Mouse (Mus musculus) gonadal fat pad, adult 2 months (tissue): ENCODE data around the gene Tm9sf4. TPM values are rescaled to one million over a fixed set of nuclear protein-coding genes. Genes with fewer than 3 reads are reported as not detected.

ENCODE experiments used
- DNase-seq: peaks from one replicate; pipeline ENCODE4 v3.0.0-alpha.2; 2012; ENCODE audit warnings: low read depth
- polyA plus RNA-seq: library from polyadenylated mRNA; depleted of rRNA; stranded (reverse); fragments of >200 nt; gene quantifications from 2 replicates; pipeline ENCODE4 v1.2.3, GENCODE M21; 2012

The Tm9sf4 gene
- polyA plus RNA-seq, 1 experiment, result 55.5 TPM

DNA sequence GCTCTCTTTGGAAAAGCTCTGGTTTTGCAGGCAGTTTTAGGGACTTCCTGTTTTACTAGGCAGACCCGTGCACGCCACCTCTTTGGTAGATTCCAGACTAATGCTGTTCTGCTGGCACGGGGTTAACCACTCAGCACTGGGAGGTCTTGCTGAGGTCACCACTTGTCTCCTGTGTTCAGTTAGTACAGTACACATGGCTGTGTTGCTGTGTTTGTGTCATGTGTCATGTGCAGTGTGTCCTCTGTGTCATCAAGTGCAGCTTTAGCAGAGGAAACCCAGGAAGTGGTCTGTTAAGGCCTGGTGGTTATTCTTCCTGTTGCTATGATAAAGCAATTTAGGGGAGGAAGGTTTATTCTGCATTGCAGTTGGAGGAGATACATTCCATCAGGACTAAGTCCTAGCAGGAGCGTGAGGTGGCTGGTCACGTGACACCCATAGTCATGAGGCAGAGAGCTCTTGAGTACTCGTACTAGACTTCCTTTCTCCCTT is 53.7 kb downstream of the Tm9sf4 start:
- DNase-seq, result no peak

- no peak for DNase-seq
These were observed 54.3 kb downstream of the Tm9sf4 start for GRCm38 (mm10) chr2:153215421-153215820.

DNA sequence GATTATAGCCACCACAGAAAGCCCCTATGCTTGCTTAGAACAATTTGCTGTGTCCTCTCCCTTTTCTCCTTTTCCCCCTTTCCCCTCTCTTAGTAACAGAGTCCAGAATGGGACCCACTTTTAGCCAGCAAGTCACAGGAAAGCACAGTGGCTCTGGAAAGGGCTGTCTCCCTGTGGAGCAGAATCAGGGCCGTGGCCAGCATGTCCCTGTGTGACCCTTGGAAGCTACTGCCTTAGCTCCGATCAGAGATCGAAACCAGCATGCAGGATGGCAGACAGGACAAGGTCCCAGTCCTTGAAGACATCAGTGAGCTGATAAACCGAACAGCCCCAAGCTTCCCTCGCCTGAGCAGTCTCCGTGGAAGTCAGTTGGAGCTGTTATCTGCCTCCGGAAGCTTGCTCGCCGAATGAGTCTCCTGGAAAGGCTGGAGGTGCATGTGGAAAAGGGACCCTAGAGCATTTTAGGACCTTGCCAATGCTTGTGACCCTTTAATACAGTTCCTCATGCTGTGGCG is 56.8 kb downstream of the Tm9sf4 start:
- no peak for DNase-seq

GRCm38 (mm10) chr2:153218516-153218915 is 57.4 kb downstream of the Tm9sf4 start:
- DNase-seq, result no peak

GRCm38 (mm10) chr2:153221620-153222019 is 60.5 kb downstream of the Tm9sf4 start:
- no peak for DNase-seq

DNA sequence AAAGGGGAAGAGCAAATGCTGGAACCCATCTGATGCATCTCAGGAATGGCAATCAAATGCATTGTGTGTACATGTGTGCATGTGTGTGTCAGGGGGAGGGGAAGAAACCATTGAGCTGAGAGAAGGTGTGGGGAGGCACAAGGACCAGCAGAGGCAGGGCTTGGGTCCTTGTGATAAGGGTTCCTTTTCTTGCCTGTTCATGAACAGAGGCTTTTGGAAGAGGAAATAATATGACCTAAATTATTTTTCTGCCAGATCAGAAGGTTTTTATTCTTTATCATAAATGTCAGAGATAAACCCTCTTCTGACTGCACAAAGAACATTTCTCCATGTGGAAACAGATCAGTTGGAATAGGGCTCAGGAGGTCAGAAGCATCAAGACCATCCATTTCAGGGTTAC is 61.0 kb downstream of the Tm9sf4 start:
- DNase-seq, result no peak

GRCm38 (mm10) chr2:153222566-153222965 is 61.5 kb downstream of the Tm9sf4 start:
- no peak for DNase-seq

- no peak for DNase-seq
These were observed 64.0 kb downstream of the Tm9sf4 start, which contains the start of gene Tspyl3 for GRCm38 (mm10) chr2:153224946-153225594. Tspyl3 (minus strand) TSS chr2:153225441.

DNA sequence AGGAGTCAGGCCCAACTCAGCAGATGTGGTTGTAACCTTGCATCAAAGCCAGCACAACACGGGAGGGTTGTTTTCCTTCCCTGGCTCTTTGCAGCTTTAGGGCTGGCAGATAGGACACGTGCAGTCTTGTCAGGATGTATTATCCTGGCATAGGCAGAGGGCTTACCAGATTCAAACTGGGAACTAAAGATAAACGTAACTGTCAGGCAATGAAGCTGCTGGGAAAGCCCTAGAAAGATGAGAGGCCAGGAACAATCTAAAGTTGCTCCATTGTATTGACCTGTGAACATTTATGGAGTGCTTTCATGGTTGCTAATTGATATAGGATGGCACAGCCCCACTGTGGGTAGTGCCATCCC is 64.5 kb downstream of the Tm9sf4 start:
- DNase-seq, result no peak

DNA sequence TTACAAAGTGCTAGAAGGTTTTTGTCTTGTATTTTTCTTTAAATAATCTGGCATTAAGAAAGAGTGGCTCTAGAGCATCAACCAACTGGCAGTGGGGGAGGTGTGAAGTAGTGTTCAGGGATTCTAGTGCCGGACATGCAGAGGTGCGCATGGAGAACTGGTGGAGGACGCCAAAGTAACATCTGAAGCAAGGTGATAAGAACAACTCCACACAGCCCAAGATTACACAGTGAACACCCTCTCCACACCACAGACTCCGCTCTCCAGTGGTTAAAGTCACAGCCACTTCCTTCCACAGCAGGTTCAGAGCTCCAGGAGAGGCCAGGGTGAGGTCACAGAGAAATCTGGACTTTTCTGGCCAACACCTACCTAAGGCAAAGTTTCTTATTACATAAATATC is 66.9 kb downstream of the Tm9sf4 start:
- DNase-seq, result no peak

DNA sequence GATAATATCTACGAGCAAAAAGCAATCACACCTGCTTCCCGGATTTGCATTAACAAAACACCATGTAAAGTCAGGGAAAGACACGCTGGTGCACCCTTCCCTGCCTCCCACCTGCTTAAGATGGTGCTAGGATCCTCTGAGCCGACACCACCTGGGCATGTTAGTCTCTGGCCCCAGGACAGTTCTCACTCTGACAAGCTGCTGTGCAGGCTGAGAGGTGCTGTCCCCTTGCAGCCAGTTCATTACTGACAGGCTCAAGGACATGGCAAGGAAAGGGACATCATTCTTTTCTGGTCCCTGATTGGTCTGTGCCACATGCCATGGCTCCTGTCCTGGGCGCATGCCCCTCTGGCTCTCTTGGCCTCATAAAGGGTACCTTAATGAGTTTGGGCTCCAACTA is 67.4 kb downstream of the Tm9sf4 start:
- no peak for DNase-seq

- DNase-seq, result no peak
These were observed 76.1 kb downstream of the Tm9sf4 start for GRCm38 (mm10) chr2:153237193-153237592.

DNA sequence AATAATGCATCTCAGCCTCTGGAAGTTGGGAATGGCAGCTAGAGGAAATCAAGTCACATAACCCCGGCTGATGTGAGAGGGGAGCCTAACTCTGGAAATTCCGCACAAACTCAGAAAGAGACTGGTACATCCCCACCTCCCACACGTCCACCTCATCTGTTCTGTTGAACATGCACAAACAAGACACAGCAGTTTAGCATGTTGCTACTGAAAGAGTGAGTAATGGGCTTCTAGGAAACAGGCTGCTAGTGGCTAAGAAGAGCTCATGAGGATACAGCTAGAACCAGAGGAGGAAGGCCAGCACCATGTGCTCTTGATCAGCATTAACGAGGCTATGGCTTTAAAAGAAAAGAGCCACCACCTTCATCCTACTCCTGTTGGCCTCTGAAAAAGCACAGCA is 76.8 kb downstream of the Tm9sf4 start:
- no peak for DNase-seq

GRCm38 (mm10) chr2:153238406-153238805 is 77.3 kb downstream of the Tm9sf4 start:
- no peak for DNase-seq

GRCm38 (mm10) chr2:153239021-153239859 is 78.1 kb downstream of the Tm9sf4 start:
- no peak for DNase-seq

DNA sequence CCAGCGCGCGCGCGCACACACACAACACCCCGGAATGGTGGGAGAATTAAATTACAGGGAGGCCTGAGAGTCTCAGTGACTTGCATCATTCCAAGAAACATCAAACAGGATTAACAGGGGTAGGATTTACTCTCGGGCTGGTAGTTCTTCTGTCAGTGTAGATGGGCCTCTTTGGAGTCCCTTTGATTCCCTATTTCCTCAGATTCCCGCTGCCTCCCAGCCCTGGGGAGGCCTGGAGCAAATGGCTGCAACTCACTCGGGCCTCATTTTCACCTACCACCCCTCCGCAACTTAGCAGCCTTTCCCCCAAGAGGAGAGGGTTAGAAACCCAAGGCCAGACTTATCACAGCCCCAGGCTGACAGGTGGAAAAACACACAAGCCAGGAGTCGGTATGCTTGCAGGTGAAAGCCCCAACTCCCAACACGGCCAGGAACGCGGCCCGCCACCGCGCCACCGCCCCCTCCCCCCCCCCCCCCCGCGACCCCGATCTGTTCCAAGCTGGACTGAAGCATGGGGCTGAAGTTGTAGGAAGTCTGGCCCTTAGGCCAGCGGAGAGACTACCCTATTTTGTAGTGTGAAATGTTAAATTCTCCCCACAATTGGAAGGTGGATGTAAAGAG is 78.9 kb downstream of the Tm9sf4 start:
- no peak for DNase-seq

DNA sequence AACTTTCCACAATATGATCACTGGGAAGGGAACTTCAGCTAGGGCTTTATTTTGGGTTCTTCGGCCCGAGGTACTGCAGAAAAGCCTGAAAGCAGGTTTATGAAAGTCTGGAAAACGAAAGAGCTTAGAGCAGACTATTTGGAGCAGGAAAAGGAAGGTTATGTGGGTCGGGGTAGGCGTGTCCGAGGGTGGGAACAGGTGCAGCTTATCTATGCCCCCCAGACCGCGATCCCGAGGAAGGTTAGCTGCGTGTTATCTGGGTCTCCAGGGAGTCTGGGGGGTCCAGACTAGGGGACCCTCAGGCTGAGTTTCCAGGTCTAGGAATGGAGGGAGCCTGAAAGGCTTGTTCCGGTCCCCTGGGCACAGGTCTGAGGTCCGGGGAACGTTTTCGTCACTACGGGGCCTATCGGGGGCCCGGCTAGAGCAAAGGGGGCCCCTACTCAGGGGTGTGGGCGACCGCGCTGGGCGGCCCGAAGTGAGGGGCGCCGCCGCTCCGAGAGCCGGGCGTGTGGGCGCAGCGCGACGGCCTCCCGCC is 79.7 kb downstream of the Tm9sf4 start:
- DNase-seq, result no peak

GRCm38 (mm10) chr2:153241250-153242014 is 80.3 kb downstream of the Tm9sf4 start, which contains the start of the genes Plagl2 and Pofut1:
Plagl2 (minus strand) TSS chr2:153241426.
Pofut1 (plus strand) TSS chr2:153241533.
- no peak for DNase-seq

GRCm38 (mm10) chr2:153242156-153242555 is 81.1 kb downstream of the Tm9sf4 start:
- no peak for DNase-seq

GRCm38 (mm10) chr2:153249751-153250150 is 88.6 kb downstream of the Tm9sf4 start:
- DNase-seq, result no peak

DNA sequence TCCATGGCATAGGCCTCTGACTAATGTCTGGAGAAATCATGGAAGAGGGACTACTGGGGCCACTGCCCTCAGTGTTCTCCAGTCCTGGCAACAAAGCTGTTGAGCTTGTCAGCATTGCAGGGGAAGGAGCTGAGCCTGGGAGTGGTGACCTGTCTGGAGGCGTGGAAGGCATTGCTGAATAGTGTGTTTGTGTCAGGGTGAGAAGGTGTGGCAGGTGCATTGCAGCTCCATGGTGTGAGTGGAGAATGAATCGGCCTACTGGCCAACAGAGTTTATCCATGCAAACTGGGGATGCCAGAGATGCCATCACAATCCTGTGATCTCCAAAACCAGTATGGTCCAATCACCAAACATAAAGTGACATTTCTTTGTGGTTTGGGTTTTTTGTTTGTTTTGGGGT is 95.5 kb downstream of the Tm9sf4 start:
- DNase-seq, result no peak
